ENCODE assay signal across 8 mouse cellular contexts in the genomic region with DNA sequence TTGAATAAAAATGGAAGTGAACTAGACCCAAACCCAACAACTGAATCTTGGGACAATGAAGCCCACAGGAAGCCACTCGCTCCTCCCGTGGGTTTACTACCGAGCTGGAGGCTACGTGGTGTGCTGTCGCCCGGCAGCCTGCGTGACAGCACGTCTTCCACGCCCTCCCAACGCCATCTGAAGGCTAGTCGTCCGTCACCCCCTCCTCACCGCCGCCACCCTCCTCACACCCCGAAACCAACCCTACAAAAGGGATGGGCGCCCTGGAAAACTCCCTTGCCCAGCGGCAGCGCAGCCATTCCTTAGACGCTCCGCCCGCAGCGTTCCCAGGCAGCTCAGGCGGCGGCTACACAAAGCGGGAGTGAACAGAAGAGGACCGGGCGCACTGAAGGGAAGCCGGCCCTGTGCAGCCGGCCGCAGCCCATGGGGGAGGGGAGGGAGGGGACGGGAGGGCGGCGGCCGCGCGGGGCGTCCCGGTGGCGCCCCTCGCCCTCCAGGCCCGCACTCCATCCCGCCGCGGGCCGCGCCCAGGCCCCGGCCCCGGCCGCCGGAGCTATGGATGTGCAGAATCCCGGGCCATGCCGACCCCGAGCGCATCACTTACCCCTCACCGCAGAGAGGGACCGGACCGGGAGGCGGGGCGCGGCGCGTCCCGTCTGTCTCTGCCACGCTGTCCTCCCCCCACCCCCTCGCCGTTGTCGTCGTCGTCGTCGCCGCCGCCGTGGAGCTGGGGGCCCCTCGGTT. TPM values are rescaled to one million over a fixed set of nuclear protein-coding genes. Genes with fewer than 3 reads are reported as not detected.
DNase-seq lines count a peak whose midpoint lies in the region; ATAC-seq and TF ChIP-seq lines count a peak whose summit lies in the region.

No protein-coding gene starts in this region.

- H3K27ac ChIP-seq in limb, embryonic 14.5 days (replicated peaks; ENCODE audit: low read depth, low read length) = peak overlapping the region; percentile 97
- H3K27ac ChIP-seq in midbrain, embryonic 15.5 days = peak overlapping the region; percentile 100

- H3K36me3 ChIP-seq in limb, embryonic 14.5 days (ENCODE audit: control insufficient read depth, insufficient read depth, low read length) = no peaks in the 10 kb centered on the region
- no peaks in the 10 kb centered on the region for H3K36me3 ChIP-seq in midbrain, embryonic 15.5 days (replicated peaks)

- peak; percentile 78 for DNase-seq in layer of hippocampus, adult 11-12 months (ENCODE audit: low spot score)
- no peak for DNase-seq in layer of hippocampus, adult 9-10 months (ENCODE audit: low spot score)
- peak; percentile 54 for DNase-seq in embryo, embryonic 11.5 days (ENCODE audit: low read depth, low spot score)
- DNase-seq in gastrocnemius, postnatal 4 days (ENCODE audit: low spot score in 2 of 2) = peak; percentile 56 to 69
- DNase-seq in kidney, adult 11 months = peak; percentile 51
- peak; percentile 55 for DNase-seq in limb, embryonic 14.5 days (ENCODE audit: low spot score)
- DNase-seq in spleen, adult 18-20 months = peak; percentile 52 to 53

- H3K9me3 ChIP-seq in limb, embryonic 14.5 days (ENCODE audit: control insufficient read depth, low read length) = no peaks in the 10 kb centered on the region
- no peaks in the 10 kb centered on the region for H3K9me3 ChIP-seq in midbrain, embryonic 15.5 days

- H3K27me3 ChIP-seq in limb, embryonic 14.5 days (ENCODE audit: control insufficient read depth, insufficient read depth, low read length) = no peaks in the 10 kb centered on the region
- H3K27me3 ChIP-seq in midbrain, embryonic 15.5 days (replicated peaks) = no peaks in the 10 kb centered on the region

- no peak for TF ChIP-seq POLR2A in limb, embryonic 14.5 days (IDR thresholded peaks at IDR 0.05; ENCODE audit: borderline replicate concordance, extremely low read depth, insufficient read depth, insufficient read length)

- peak overlapping the region; percentile 84 for H3K4me3 ChIP-seq in limb, embryonic 14.5 days (replicated peaks; ENCODE audit: low read length)
- H3K4me3 ChIP-seq in midbrain, embryonic 15.5 days = peak overlapping the region; percentile 83

- H3K9ac ChIP-seq in limb, embryonic 14.5 days (ENCODE audit: low read depth, low read length, severe bottlenecking) = peak overlapping the region; percentile 96
- peak overlapping the region; percentile 94 for H3K9ac ChIP-seq in midbrain, embryonic 15.5 days

- 1% methylated on average over 40 of the region's 75 CpGs for WGBS in limb, embryonic 14.5 days
- under 1% methylated on average over 68 of the region's 75 CpGs for WGBS in midbrain, embryonic 15.5 days

- peak; percentile 38 for ATAC-seq in limb, embryonic 14.5 days (ENCODE audit: low FRiP score, low read depth)
- peak; percentile 64 for ATAC-seq in midbrain, embryonic 15.5 days (replicated peaks)

- peaks cover 22% of the 10 kb centered on the region for H3K4me1 ChIP-seq in limb, embryonic 14.5 days (ENCODE audit: control insufficient read depth, insufficient read depth, low read length)
- H3K4me1 ChIP-seq in midbrain, embryonic 15.5 days = peaks cover 42% of the 10 kb centered on the region

- peak overlapping the region; percentile 72 for H3K4me2 ChIP-seq in limb, embryonic 14.5 days (replicated peaks; ENCODE audit: low read depth, low read length, severe bottlenecking)
- H3K4me2 ChIP-seq in midbrain, embryonic 15.5 days = peak overlapping the region; percentile 62

RNA-seq across cellular contexts. Expression of a gene that starts 0.4 kb away (rescaled TPM):
- 10 to 100 TPM; 59.8 to 65.1 TPM for total RNA-seq in gastrocnemius, postnatal 4 days (2021)
- polyA plus RNA-seq in limb, embryonic 14.5 days (2012; rRNA removed) = 42.3 and 44.7 TPM in 2 replicates
- polyA plus RNA-seq in limb, embryonic 14.5 days (2014; fragmentation: Nextera tagmentation; extraction: Ambion mirVana) = 32.8 and 33.5 TPM in 2 replicates
- polyA plus RNA-seq in midbrain, embryonic 15.5 days (2015; fragmentation: Nextera tagmentation; extraction: Ambion mirVana) = 133 and 138 TPM in 2 replicates

RNA-seq across cellular contexts. Expression of a gene that starts 1.0 kb away (rescaled TPM):
- 1 to 10 TPM; 8.3 to 8.4 TPM for total RNA-seq in gastrocnemius, postnatal 4 days (2021)
- 6.0 and 8.5 TPM in 2 replicates for polyA plus RNA-seq in limb, embryonic 14.5 days (2012; rRNA removed)
- 15.8 and 18.7 TPM in 2 replicates for polyA plus RNA-seq in limb, embryonic 14.5 days (2014; fragmentation: Nextera tagmentation; extraction: Ambion mirVana)
- polyA plus RNA-seq in midbrain, embryonic 15.5 days (2015; fragmentation: Nextera tagmentation; extraction: Ambion mirVana) = 27.8 and 28.2 TPM in 2 replicates
